Mouse (Mus musculus) CH12.LX (cell line): ENCODE data around the gene Dgkg. TPM values are rescaled to one million over a fixed set of nuclear protein-coding genes. Genes with fewer than 3 reads are reported as not detected.

Experiments used
- DNase-seq: peaks from one replicate; pipeline ENCODE4 v3.0.0-alpha.2; 2013; ENCODE audit errors: extremely low read depth
- H3K27ac ChIP-seq: 2 replicates; pipeline ENCODE4 v1.5.1; 2012; ENCODE audit warnings: low read depth, mild to moderate bottlenecking, control low read depth, moderate library complexity; ENCODE audit not compliant: insufficient read depth
- H3K27me3 ChIP-seq: replicated peaks from 2 replicates; pipeline ENCODE3; 2012; ENCODE audit warnings: inconsistent platforms
- H3K36me3 ChIP-seq, 2 experiments: replicated peaks in 1 of 2; 2 replicates each; pipeline versions ENCODE3 to v1.6.1; 2012; ENCODE audit warnings: inconsistent platforms in 1 of 2, low read length in 1 of 2, mild to moderate bottlenecking in 1 of 2, mixed read lengths in 1 of 2, moderate library complexity in 1 of 2; ENCODE audit not compliant: control insufficient read depth in 1 of 2, insufficient read depth in 1 of 2
- H3K4me1 ChIP-seq, 2 experiments: 2 replicates each; pipeline ENCODE4 v1.6.1; 2012; ENCODE audit warnings: inconsistent platforms in 1 of 2, moderate library complexity in 1 of 2; ENCODE audit not compliant: insufficient read depth in 2 of 2, control insufficient read depth in 1 of 2
- H3K4me2 ChIP-seq: 2 replicates; pipeline ENCODE4 v1.6.1; 2012; ENCODE audit warnings: low read depth, mild to moderate bottlenecking, control low read depth; ENCODE audit not compliant: poor library complexity, insufficient read depth, severe bottlenecking
- H3K4me3 ChIP-seq, 3 experiments: fragments of 150-350 bp in 1 of 3; sonication (generic) in 1 of 3; replicated peaks in 1 of 3; 2 replicates each; pipeline versions ENCODE3 to v1.5.1; 2011 to 2012; ENCODE audit warnings: low read depth in 2 of 3, low read length in 2 of 3, mild to moderate bottlenecking in 2 of 3, moderate library complexity in 2 of 3, control low read depth in 1 of 3, improper control_type of control experiment in 1 of 3, inconsistent platforms in 1 of 3, mixed read lengths in 1 of 3; ENCODE audit not compliant: poor library complexity in 1 of 3
- H3K79me2 ChIP-seq: replicated peaks from 2 replicates; pipeline ENCODE4 v1.6.1; 2012; ENCODE audit warnings: mild to moderate bottlenecking, moderate library complexity; ENCODE audit not compliant: control insufficient read depth, poor library complexity, insufficient read depth, severe bottlenecking; ENCODE audit errors: extremely low read depth
- H3K9ac ChIP-seq: 2 replicates; pipeline ENCODE4 v1.6.1; 2012; ENCODE audit warnings: low read depth, mild to moderate bottlenecking, control low read depth, moderate library complexity; ENCODE audit not compliant: insufficient read depth
- H3K9me3 ChIP-seq: replicated peaks from 2 replicates; pipeline ENCODE3; 2012; ENCODE audit warnings: low read length, inconsistent platforms, mixed read lengths
- BHLHE40 ChIP-seq: IDR thresholded peaks from 2 replicates; pipeline ENCODE4 v1.6.1; 2011; ENCODE audit warnings: mild to moderate bottlenecking, low read depth, low read length, improper control_type of control experiment
- CHD1 ChIP-seq: IDR thresholded peaks from 2 replicates; pipeline ENCODE4 v1.6.1; 2012; ENCODE audit warnings: low read depth, low read length, improper control_type of control experiment, inconsistent platforms
- CHD2 ChIP-seq: IDR thresholded peaks from 2 replicates; pipeline ENCODE4 v1.6.1; 2011; ENCODE audit warnings: low read length, improper control_type of control experiment
- CTCF ChIP-seq, 2 experiments: IDR thresholded peaks in 1 of 2; conservative IDR thresholded peaks in 1 of 2; 2 replicates each; pipeline ENCODE4 v1.5.1; 2011 to 2012; ENCODE audit warnings: low read depth in 2 of 2, low read length in 2 of 2, improper control_type of control experiment in 1 of 2, inconsistent platforms in 1 of 2, mild to moderate bottlenecking in 1 of 2, moderate library complexity in 1 of 2
- ELF1 ChIP-seq: IDR thresholded peaks from 2 replicates; pipeline ENCODE4 v1.6.1; 2014; ENCODE audit warnings: low read depth, mild to moderate bottlenecking, inconsistent platforms, low read length, improper control_type of control experiment
- EP300 ChIP-seq: IDR thresholded peaks from 2 replicates; pipeline ENCODE4 v1.6.1; 2011; ENCODE audit warnings: low read length, improper control_type of control experiment
- ETS1 ChIP-seq: conservative IDR thresholded peaks from 2 replicates; pipeline ENCODE4 v1.6.1; 2012; ENCODE audit warnings: low read depth, mild to moderate bottlenecking, inconsistent platforms, low read length, improper control_type of control experiment, moderate library complexity
- HCFC1 ChIP-seq: IDR thresholded peaks from 2 replicates; pipeline ENCODE4 v1.6.1; 2012; ENCODE audit warnings: low read depth, mild to moderate bottlenecking, inconsistent platforms, low read length, improper control_type of control experiment
- IRF4 ChIP-seq: IDR thresholded peaks from 2 replicates; pipeline ENCODE4 v1.6.1; 2014; ENCODE audit warnings: low read depth, mild to moderate bottlenecking, inconsistent platforms, low read length, improper control_type of control experiment
- JUN ChIP-seq: IDR thresholded peaks from 2 replicates; pipeline ENCODE4 v1.6.1; 2011; ENCODE audit warnings: low read depth, mild to moderate bottlenecking, low read length, improper control_type of control experiment, moderate library complexity; ENCODE audit not compliant: insufficient read depth
- JUND ChIP-seq: conservative IDR thresholded peaks from 2 replicates; pipeline ENCODE4 v1.6.1; 2011; ENCODE audit warnings: low read depth, low read length, improper control_type of control experiment
- KAT2A ChIP-seq: IDR thresholded peaks from 2 replicates; pipeline ENCODE4 v1.6.1; 2012; ENCODE audit warnings: low read length, improper control_type of control experiment, inconsistent platforms; ENCODE audit not compliant: insufficient replicate concordance
- MAFK ChIP-seq: IDR thresholded peaks from 2 replicates; pipeline ENCODE4 v1.6.1; 2011; ENCODE audit warnings: low read length, improper control_type of control experiment; ENCODE audit not compliant: insufficient replicate concordance
- MAX ChIP-seq: IDR thresholded peaks from 2 replicates; pipeline ENCODE4 v1.6.1; 2011; ENCODE audit warnings: low read length, improper control_type of control experiment
- MAZ ChIP-seq: IDR thresholded peaks from 2 replicates; pipeline ENCODE4 v1.6.1; 2012; ENCODE audit warnings: low read depth, mild to moderate bottlenecking, inconsistent platforms, low read length, improper control_type of control experiment, moderate library complexity
- MEF2A ChIP-seq: IDR thresholded peaks from 2 replicates; pipeline ENCODE4 v1.6.1; 2014; ENCODE audit warnings: low read depth, mild to moderate bottlenecking, inconsistent platforms, low read length, improper control_type of control experiment, borderline replicate concordance
- MXI1 ChIP-seq: IDR thresholded peaks from 2 replicates; pipeline ENCODE4 v1.6.1; 2011; ENCODE audit warnings: mild to moderate bottlenecking, low read depth, low read length, improper control_type of control experiment
- MYC ChIP-seq: IDR thresholded peaks from 2 replicates; pipeline ENCODE4 v1.6.1; 2011; ENCODE audit warnings: low read depth, mild to moderate bottlenecking, improper control_type of control experiment, low read length
- NELFE ChIP-seq: IDR thresholded peaks from 2 replicates; pipeline ENCODE4 v1.6.1; 2011; ENCODE audit warnings: low read depth, low read length, improper control_type of control experiment
- NRF1 ChIP-seq: IDR thresholded peaks from 2 replicates; pipeline ENCODE4 v1.6.1; 2014; ENCODE audit warnings: low read depth, mild to moderate bottlenecking, inconsistent platforms, low read length, improper control_type of control experiment, moderate library complexity
- PAX5 ChIP-seq: IDR thresholded peaks from 2 replicates; pipeline ENCODE4 v1.6.1; 2012; ENCODE audit warnings: low read length, inconsistent platforms, mixed read lengths
- POLR2A ChIP-seq: IDR thresholded peaks from 2 replicates; pipeline ENCODE4 v1.6.1; 2011; ENCODE audit warnings: low read depth, mild to moderate bottlenecking, improper control_type of control experiment, low read length
- POLR2AphosphoS2 ChIP-seq: IDR thresholded peaks from 2 replicates; pipeline ENCODE4 v1.6.1; 2011; ENCODE audit warnings: low read depth, low read length, improper control_type of control experiment
- RAD21 ChIP-seq: IDR thresholded peaks from 2 replicates; pipeline ENCODE4 v1.6.1; 2011; ENCODE audit warnings: low read depth, mild to moderate bottlenecking, low read length, improper control_type of control experiment, moderate library complexity
- RCOR1 ChIP-seq: conservative IDR thresholded peaks from 2 replicates; pipeline ENCODE4 v1.6.1; 2012; ENCODE audit warnings: low read depth, mild to moderate bottlenecking, inconsistent platforms, low read length, improper control_type of control experiment
- SIN3A ChIP-seq: IDR thresholded peaks from 2 replicates; pipeline ENCODE4 v1.6.1; 2012; ENCODE audit warnings: low read length, improper control_type of control experiment, inconsistent platforms
- SMC3 ChIP-seq: IDR thresholded peaks from 2 replicates; pipeline ENCODE4 v1.6.1; 2011; ENCODE audit warnings: low read depth, low read length, improper control_type of control experiment
- TCF12 ChIP-seq: IDR thresholded peaks from 2 replicates; pipeline ENCODE4 v1.6.1; 2014; ENCODE audit warnings: low read depth, mild to moderate bottlenecking, inconsistent platforms, low read length, improper control_type of control experiment
- UBTF ChIP-seq: IDR thresholded peaks from 2 replicates; pipeline ENCODE4 v1.6.1; 2012; ENCODE audit warnings: low read depth, mild to moderate bottlenecking, inconsistent platforms, low read length, improper control_type of control experiment, moderate library complexity
- USF2 ChIP-seq: conservative IDR thresholded peaks from 2 replicates; pipeline ENCODE4 v1.6.1; 2011; ENCODE audit warnings: low read depth, low read length, improper control_type of control experiment
- ZC3H11A ChIP-seq: IDR thresholded peaks from 2 replicates; pipeline ENCODE4 v1.6.1; 2012; ENCODE audit warnings: low read depth, mild to moderate bottlenecking, inconsistent platforms, low read length, improper control_type of control experiment
- ZKSCAN1 ChIP-seq: IDR thresholded peaks from 2 replicates; pipeline ENCODE4 v1.6.1; 2012; ENCODE audit warnings: low read depth, inconsistent platforms, low read length, improper control_type of control experiment, borderline replicate concordance
- ZMIZ1 ChIP-seq: IDR thresholded peaks from 2 replicates; pipeline ENCODE4 v1.6.1; 2012; ENCODE audit warnings: low read depth, mild to moderate bottlenecking, inconsistent platforms, low read length, improper control_type of control experiment
- ZNF384 ChIP-seq: IDR thresholded peaks from 2 replicates; pipeline ENCODE4 v1.6.1; 2012; ENCODE audit warnings: low read depth, low read length, improper control_type of control experiment, inconsistent platforms
- dilution Hi-C: fragments of 300-500 bp; cut with MboI; formaldehyde crosslinking; loops from 2 replicates; pipeline ENCODE4 v1.14.3; 2020; ENCODE audit warnings: low sequenced_read_pairs; ENCODE audit not compliant: extremely low pct_unique_long_range_greater_than_20kb, extremely low pct_ligation_motif_present
- in situ Hi-C: fragments of 300-500 bp; cut with MboI; formaldehyde crosslinking; loops from 3 replicates; pipeline ENCODE4 v1.14.3; 2019; ENCODE audit warnings: low sequenced_read_pairs, low pct_ligation_motif_present, low pct_unique_long_range_greater_than_20kb, mixed read lengths
- polyA plus RNA-seq: library from polyadenylated mRNA; unstranded; fragments of >175 nt; gene quantifications from 2 replicates; pipeline ENCODE4 v1.2.1, GENCODE M21; 2012; ENCODE audit warnings: low read depth; ENCODE audit not compliant: insufficient read length
- total RNA-seq, 2 experiments: library from RNA; depleted of rRNA; stranded (reverse); fragments of 300-350 nt in 1 of 2; fragments of >200 nt in 1 of 2; gene quantifications; 2 replicates each; pipeline ENCODE4 v1.2.3; 2012 to 2014

The Dgkg gene
- total and polyA plus RNA-seq, 3 experiments = 2.0 to 9.2 (median 3.0) TPM

DNA sequence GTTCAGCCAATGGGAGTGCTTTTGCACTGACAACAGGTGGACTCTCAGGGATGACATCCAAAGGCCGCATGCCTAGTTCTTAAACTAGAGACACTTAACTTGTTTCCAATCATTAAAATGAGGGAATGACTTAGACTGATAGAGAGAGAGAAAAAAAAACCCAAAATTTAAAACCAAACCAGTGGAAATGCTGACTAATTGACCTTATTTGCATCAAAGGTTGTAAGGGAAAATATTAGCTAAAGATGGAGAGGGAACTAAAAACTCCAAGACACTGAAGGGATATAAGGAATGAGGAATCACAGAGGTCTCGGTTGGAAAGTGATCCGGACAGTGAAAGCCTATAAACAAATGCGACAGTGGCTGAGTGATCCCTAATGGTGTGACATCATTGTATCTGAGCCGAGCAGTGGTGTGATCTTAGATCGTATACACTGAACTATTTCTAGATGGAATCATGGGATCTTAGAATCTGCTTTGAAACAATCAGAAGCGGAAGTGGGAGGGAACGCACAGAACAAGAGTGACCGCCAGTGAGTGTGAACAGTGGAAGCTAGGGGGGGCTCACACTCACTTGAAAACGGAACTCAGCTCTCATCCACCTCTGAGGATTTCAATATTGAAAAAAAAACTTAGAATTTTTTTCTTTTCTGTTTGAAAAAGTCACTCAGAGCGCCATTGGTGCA is 70.7 kb downstream of the Dgkg start:
- TF ChIP-seq MAFK (0 out of 2 replicates have a peak, but pooled peaks have one; percentile 23), MAX (no peak), POLR2A (0 out of 2 replicates have a peak, but pooled peaks have one; percentile 29), ETS1 (peak; percentile 82), CTCF (conservative IDR thresholded peaks at IDR 0.05 in 1 of 2, IDR thresholded peaks at IDR 0.05 in 1 of 2; ENCODE audit: low read depth in 2 of 2, low read length in 2 of 2) (peak in 1 of 2 experiments; percentile 76; a peak in 2 of 4 replicates), RCOR1 (0 out of 2 replicates have a peak, but pooled peaks have one; percentile 60), JUN (peak; percentile 86), ZMIZ1 (no peak), MYC (no peak), MAZ (peak; percentile 71; the same call in 1 of the 2 replicates), HCFC1 (no peak), TCF12 (no peak; the same call in 1 of the 2 replicates), SMC3 (peak; percentile 62), MXI1 (0 out of 2 replicates have a peak, but pooled peaks have one; percentile 39), BHLHE40 (0 out of 2 replicates have a peak, but pooled peaks have one; percentile 34), EP300 (peak; percentile 87), ELF1 (peak; percentile 83), KAT2A (0 out of 2 replicates have a peak, but pooled peaks have one; percentile 30), POLR2AphosphoS2 (no peak), NELFE (peak; percentile 39; the same call in 1 of the 2 replicates), IRF4 (peak; percentile 79), ZNF384 (peak; percentile 89), PAX5 (no peak), MEF2A (0 out of 2 replicates have a peak, but pooled peaks have one; percentile 66), NRF1 (no peak), RAD21 (peak; percentile 66), ZKSCAN1 (no peak), ZC3H11A (no peak), USF2 (0 out of 2 replicates have a peak, but pooled peaks have one; percentile 15), CHD1 (no peak), JUND (peak; percentile 90), CHD2 (peak; percentile 34; the same call in 1 of the 2 replicates), SIN3A (0 out of 2 replicates have a peak, but pooled peaks have one; percentile 27), UBTF (no peak)
- Histone ChIP-seq H3K4me1 (peaks cover 13 to 36% of the 10 kb centered on the region in 2 experiments), H3K79me2 (no peaks in the 10 kb centered on the region), H3K36me3 (peaks cover 2 to 4% of the 10 kb centered on the region in 2 experiments), H3K27ac (no peak overlapping the region), H3K9me3 (no peaks in the 10 kb centered on the region), H3K9ac (peak overlapping the region; percentile 51), H3K27me3 (no peaks in the 10 kb centered on the region), H3K4me2 (peak overlapping the region; percentile 63; the same call in 1 of the 2 replicates), H3K4me3 (no peak overlapping the region)
- DNase-seq = peak; percentile 85
- in situ Hi-C loops = no loop called here
- dilution Hi-C loops = no loop called here
